Mouse (Mus musculus) layer of hippocampus, adult 8-10 months (tissue): ENCODE results near the gene Hoxb1. TPM values are rescaled to one million over a fixed set of nuclear protein-coding genes. Genes with fewer than 3 reads are reported as not detected.

Experiments used
- DNase-seq, 2 experiments: peaks; one replicate each; pipeline ENCODE4 v3.0.0; 2022; ENCODE audit warnings: low spot score in 2 of 2
- total RNA-seq, 4 experiments: library from RNA; stranded (reverse); gene quantifications; 2 replicates each; pipeline ENCODE4 v1.2.4; 2022

Hoxb1 gene
- total RNA-seq = not detected

DNA sequence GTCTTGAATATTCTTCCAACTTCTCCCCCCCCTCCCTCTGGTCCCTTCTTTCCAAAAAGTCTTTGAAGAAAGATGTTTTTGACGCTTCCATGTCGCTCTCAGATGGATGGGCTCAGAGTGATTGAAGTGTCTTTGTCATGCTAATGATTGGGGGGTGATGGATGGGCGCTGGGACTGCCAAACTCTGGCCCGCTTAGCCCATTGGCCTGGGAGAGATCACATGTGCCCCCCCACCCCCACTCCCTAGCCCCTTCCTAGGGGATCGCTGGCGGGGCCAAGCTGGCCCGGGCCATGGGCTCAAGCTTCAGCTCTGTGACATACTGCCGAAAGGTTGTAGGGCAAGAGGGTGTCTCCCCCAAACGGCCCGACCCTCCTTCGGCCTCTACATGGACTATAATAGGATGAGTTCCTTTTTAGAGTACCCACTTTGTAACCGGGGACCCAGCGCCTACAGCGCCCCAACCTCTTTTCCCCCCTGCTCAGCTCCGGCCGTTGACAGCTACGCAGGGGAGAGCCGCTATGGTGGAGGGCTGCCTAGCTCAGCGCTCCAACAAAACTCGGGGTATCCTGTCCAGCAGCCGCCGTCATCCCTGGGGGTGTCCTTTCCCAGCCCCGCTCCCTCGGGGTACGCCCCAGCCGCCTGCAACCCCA lies at the start of gene Hoxb1:
Hoxb1 (plus strand) TSS at position 312 of the 651 bp plus-strand sequence.
- DNase-seq = no peak

DNA sequence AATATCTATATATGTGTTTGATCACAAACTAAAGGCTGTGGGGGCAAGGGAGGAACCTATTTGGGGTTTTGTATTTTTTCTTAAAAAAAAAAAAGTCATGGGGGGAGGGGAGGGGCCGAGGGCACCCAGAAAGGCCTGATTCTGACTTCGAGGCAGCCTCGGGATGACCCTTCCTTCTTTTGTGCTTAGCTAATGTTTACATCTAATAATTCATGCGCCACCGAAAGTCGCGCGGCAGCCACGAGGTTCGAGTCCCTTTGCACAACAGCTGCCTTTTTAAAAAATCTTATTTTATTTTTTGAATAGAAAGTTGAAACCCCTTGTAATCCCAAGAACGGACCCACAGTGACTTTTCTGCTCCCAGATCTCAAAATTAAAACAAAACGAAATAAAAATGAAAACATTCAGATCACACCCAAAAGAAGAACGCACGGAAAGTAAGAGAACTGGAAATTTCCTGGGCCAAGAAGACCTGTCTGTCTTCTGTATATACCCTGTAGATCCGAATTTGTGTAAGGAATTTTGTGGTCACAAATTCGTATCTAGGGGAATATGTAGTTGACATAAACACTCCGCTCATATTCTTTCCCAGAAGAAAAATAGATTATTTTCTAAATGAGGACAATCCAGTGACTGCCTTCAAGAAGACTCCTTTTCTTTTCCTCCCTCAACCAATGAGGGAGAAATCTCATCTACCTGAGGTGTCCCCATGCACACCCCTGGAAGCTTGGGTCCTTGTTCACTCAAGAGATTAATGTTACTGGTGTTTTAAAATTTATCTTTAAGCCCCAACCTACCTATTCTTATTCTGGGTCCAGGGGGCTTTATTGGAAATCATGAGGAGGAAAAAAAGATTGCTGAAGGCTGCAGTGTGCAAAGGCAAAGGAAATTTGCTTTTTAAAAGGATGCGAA lies 48.6 kb upstream of the Hoxb1 start:
- no peak for DNase-seq

DNA sequence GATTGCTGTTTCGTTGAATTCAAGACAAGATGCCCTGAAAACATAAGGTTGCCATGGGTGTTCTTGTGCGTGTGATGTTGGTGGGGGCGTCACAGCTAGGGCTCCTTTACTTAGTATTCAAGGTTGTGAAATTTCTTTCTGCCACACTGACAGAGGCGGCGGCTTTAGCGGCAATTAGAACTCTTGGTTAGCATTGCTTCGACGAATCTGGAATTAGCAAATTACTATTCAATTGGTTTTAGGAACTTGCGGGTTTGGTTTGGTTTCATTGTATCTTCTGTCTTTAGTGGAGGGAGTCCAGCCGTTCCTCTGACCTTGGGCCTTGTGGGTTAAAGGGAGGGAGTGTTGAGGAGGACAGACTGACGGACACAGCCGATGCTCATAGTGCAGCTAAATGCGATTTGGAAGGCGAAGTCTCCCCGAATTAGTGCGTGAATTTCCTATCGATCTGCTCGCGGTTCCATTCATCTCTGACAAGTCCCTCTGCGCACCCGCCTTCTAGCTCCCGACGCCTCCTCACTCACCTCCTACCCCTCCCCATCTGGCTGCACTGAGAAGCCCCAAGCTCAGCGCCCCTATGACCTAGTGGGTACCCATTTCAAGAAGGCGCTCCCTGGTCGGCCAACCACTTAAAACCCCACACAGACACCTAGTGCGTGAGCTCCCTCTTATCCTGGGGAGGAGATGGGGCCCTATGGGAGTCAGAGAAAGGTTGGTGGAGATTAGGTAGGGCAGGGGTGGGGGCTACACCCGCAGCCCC lies 47.8 kb upstream of the Hoxb1 start, which contains the start of gene Hoxb4:
Hoxb4 (plus strand) TSS at position 660 of the 760 bp plus-strand sequence.
- no peak for DNase-seq

DNA sequence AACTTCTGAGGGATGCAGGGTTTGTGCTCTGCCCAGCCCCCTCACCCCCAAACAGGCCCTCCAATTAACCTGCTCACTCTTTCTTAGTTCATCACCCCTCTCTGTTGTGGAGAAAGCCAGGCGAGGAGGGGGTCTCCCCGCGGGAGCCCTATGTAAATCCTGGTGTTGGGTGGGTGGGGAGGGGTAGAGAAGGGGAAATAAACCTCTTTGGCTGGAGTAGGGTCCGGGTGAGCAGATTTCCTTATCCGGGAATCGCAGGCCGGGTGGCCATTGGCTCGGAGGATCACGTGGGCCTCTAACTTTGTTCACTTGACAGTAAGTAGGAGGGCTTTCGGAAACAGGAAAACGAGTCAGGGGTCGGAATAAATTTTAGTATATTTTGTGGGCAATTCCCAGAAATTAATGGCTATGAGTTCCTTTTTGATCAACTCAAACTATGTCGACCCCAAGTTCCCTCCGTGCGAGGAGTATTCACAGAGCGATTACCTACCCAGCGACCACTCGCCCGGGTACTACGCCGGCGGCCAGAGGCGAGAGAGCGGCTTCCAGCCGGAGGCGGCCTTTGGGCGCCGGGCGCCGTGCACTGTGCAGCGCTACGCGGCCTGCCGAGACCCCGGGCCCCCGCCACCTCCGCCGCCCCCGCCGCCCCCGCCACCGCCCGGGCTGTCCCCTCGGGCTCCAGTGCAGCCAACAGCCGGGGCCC lies 47.0 kb upstream of the Hoxb1 start:
- no peak for DNase-seq

DNA sequence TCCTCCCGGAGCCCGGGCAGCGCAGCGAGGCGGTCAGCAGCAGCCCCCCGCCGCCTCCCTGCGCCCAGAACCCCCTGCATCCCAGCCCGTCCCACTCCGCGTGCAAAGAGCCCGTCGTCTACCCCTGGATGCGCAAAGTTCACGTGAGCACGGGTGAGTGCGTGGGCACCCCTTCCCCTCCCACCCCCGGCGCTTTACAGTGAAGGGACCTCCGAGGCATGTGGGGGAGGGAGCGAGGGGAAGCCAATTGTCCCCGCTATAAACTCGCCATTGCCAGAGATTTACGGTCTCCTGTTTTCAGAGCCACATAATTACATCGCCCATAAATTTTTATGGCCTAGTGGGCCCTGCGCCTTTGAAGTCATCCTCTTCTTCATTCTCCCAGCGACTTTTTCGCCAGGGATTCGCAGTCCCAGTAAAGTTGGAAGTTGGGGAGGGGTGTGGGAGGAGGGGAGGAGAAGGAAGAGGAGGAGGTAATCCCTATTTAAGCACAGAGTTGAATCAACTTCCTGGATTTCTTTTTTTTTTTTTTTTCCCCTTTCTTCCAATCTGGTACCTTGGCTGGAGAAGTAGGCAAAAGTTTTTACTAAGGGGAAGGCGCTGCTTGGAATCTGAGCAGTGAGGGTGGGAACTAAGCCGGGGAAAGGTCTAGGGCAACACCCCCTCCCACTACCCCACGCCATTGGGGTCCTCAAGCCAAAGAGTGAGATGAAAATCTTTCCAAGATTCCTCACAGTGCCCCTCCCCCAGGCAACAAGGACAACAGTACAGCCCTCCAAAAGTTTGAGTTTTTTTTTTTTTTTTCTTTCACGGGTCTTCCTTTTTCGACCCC lies 46.3 kb upstream of the Hoxb1 start:
- no peak for DNase-seq

DNA sequence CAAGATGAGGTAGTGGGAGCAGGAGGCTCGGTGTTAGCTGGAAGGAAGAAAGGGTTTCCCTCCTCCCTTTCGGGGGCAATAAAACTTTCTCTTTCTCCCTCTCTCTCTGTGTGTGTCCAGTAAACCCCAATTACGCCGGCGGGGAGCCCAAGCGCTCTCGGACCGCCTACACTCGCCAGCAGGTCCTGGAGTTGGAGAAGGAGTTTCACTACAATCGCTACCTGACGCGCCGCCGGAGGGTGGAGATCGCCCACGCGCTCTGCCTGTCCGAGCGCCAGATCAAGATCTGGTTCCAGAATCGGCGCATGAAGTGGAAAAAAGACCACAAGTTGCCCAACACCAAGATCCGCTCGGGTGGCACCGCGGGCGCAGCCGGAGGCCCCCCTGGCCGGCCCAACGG lies 45.6 kb upstream of the Hoxb1 start:
- DNase-seq = no peak

DNA sequence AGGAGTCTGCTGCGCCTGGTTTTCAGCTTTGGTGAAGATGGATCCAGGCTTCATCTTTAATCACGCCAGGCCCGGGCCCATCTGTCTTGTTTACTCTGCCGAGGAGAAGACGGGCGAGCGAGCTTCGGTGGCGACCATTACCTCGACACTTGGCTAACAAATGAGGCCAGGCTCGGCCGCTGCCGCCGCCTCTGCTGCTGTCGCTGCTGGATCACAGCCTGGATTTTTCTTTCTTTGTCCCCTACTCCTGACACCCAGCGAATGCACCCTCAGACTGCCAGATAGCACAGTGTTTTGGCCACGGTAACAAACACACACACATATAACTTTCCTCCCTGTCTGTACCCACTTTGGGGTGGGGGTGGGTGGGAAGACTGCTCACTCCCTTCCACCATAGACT lies 44.9 kb upstream of the Hoxb1 start:
- DNase-seq = no peak

DNA sequence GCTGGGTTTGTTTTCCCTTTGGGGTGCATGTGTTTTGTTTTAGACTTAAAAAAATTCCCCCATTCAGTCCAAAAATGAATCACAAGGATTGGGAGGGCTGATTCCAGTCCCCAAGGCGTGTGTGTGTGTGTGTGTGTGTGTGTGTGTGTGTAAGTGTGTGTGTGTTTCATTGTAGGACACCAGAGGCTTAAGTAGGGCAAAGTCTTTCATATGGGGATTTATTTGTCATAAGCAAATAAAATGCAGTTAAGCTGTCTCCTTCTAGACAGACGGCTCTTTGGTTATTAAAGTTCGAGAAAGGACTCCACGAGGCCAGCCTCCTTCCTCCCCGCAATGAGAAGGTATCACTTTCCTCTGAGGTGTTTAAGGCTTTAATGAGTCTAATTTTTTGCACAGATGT lies 43.7 kb upstream of the Hoxb1 start:
- DNase-seq = no peak

DNA sequence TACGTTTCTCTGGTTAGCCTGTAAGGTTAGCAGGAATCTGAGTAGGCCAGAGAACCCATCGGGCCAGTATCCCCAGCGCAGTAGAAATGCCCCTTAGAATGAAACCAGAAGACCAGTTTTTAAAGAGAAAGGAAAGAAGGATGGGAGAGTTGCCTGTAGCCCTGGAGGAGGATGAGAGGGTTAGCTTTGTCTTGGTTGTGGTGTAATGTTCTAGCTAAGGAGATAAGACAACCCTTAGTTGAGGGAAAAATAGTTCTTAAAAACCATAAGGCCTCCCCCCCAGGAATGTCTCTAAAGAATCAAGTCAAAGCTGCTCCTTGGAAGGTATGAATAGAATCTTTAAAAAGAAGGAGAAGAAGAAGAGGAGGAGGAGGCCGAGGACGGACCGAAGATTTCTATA lies 42.8 kb upstream of the Hoxb1 start:
- no peak for DNase-seq

DNA sequence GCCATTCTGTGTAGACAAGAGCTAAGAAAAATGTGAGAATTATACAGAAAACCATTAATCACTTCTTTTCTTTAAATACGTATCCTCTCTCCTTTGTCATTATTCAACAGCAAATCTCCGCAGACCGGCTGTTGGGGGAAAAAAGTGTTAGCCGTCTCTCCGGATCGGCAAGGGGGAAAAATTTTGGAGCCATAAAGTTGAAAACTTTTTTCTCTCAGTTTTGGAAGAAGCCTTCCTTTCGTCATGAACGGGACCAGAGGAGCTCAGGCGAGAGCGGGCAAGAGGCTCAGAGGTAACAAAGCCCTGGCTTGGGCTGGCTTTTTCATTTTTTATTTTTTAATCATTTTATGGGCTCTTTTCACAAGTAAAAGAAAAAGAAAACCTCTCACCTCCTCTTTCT lies 42.4 kb upstream of the Hoxb1 start, which contains the start of gene Hoxb3:
Hoxb3 (plus strand) TSS at position 173 of the 400 bp plus-strand sequence.
- DNase-seq = no peak

DNA sequence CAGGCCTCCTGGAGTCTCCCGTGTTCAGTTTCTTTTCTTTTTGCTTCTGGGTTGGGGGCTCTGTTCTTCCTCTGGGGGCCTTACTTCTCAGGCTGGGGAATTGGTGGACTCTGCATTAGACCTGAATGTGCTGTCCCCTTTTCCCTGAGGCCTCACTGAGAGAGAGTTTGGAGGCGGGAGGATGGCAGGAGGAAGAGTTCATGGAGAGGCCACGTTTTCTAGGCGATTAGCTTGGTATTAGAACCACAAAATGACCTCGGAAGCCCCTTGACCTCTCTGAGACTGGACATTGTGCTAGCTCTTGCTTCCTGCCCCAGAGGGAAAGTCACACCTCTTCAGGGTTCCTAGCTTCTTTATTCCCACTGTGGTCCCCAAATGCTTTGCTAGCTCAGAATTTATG lies 41.4 kb upstream of the Hoxb1 start:
- DNase-seq = no peak

DNA sequence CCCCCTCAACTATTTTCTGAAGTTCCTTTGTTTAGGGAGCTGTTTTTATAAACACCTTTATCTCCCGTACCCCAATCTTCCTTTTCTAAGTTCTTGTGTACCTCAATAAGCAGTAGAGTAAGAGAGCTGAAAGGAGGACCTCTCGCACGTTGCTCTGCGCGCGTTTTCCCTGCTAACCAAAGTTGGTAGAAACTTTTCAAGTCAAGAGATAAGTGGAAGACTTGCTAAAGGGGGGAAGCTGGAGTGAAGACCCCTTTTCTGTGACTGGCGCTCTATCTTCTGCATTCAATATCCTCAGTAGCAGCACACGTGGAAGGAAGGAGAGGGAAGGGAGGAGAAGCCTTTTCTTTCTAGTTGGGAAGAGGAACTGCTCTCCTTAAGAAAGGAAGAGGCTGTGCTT lies 40.6 kb upstream of the Hoxb1 start:
- no peak for DNase-seq

DNA sequence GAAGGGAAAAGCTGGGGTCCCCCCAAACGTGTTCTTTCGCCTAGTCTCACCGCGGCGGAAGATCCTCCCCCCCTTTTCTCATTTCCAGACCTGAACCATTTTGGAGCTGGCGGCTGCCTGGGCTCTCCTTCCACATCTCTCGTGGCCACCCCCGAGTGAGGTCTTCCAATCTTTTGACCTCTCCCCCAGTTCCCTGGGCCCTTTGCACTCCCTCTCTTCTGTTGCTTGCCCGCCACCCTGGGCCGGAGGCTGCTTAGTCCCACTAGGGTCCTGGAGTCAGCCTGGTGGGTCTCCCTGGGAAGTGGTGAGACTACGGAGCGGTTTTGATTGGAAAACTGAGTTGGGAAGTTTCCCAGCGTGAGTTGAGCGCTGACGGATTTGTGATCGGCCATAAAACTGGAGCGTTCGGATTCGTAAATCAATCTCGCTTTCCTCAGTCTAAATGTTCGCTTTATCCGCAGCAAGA lies 39.8 kb upstream of the Hoxb1 start:
- DNase-seq = no peak

DNA sequence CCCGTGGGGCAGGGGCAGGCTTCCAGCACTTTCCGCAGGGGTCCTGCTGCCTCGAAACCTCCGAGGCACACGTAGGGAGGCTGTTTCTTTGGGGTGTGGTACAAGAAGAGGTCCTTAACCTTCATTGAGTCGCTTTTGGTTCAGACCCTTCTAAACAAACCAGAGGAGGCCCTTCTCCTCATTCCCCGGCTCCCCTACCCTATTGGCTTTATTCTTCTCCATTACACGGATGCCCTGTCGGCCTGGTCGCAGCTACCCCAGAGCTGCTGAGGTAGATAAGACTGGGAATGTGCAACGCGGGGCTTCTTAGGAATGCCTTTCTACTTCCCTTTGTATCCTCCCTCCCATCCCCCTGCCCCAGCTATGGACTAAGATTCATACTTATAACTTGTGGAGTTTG lies 38.8 kb upstream of the Hoxb1 start:
- no peak for DNase-seq

DNA sequence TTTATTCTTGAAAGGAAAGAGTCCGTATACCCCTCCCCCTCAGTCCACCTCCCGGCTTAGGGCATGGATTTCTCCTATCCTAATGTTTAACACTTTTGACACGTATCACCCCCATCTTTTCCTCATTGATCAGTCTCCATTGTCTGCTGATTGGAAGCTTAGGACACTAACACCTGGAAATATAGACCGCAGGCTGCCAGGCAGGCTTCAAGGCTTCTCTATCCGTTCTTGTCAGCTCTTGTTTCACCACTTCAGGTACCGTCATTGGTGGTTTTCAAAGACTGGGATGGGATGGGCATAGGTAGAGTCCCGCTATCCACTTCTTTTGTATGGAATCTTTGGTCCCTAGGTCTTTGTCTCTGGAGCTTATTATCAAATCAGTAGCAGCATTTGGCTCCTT lies 38.4 kb upstream of the Hoxb1 start:
- no peak for DNase-seq

DNA sequence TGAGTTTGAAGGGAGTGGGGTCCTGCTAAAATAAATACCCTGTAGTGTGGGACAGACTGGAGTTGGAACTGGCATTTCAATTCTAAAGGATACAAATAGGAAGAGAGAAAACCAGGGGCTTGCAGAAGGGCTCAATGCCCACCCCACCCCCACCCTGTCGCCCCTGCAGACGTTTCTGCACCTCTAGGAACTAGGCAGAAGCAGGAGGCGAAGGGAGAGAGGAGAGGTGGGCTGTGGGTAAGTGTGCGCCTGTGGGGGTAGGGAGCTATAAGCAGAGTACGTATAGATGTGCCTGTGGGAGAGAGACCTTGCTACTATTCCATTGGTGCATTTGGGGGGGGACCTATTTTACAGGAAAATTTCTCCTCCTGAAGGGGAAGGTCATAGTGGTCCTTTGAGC lies 37.8 kb upstream of the Hoxb1 start:
- no peak for DNase-seq

DNA sequence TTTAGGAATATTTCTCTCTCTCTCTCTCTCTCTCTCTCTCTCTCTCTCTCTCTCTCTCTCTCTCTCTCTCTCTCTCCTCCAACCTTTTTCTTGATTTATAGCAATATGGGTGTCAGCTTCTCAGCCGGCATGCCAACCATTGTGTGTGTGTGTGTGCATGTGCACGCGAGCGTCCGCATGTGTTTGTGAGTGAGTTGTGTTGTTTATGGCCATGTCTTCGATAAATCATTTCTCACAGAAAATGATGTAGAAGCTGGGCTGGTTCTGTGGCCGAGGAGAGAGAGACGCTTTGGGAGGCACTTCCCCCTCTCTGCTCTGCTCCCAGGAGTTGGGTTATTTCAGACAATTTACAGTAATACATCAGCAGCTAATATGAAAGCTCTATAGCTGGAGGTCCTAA lies 36.9 kb upstream of the Hoxb1 start:
- DNase-seq = no peak

DNA sequence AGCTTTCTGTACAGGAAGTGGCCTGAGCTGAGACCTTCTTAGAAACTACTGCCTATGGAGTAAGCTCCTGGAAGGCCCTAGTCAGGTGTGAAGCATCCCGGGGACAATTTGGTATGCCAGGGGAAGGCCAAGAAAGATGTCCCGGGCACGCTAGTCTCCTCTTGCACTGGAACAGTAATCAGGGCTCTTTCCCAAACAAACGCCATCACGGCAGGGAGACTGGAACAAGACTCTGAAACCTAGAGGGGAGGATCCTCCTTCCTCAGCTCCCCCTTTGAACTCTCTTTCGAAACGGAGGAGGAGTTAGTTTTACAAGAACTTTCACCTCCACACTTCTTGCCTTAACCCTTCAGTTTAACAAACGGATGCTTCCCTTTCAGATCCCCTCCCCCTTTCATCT lies 33.4 kb upstream of the Hoxb1 start:
- DNase-seq = no peak

DNA sequence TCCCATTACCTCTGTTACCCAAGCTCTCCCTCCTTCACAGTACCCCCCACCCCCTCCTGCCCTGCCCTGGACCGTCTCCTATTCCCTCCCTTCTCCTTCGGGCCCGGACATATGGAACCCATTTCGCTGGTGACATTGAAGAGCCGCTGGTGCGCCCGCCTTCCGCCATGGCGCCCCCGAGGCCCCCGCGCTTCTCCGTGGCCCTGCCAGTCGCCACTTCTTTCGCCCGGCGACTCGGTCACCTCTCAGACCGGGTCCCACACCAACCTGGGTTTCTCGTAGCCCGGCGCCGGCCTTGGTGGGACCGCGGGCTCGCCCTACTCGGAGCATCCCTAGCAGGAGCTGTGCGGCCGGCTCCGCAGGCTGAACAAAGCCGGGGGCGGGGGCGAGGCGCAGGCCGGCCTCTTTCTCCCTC lies 32.9 kb upstream of the Hoxb1 start:
- DNase-seq = no peak

DNA sequence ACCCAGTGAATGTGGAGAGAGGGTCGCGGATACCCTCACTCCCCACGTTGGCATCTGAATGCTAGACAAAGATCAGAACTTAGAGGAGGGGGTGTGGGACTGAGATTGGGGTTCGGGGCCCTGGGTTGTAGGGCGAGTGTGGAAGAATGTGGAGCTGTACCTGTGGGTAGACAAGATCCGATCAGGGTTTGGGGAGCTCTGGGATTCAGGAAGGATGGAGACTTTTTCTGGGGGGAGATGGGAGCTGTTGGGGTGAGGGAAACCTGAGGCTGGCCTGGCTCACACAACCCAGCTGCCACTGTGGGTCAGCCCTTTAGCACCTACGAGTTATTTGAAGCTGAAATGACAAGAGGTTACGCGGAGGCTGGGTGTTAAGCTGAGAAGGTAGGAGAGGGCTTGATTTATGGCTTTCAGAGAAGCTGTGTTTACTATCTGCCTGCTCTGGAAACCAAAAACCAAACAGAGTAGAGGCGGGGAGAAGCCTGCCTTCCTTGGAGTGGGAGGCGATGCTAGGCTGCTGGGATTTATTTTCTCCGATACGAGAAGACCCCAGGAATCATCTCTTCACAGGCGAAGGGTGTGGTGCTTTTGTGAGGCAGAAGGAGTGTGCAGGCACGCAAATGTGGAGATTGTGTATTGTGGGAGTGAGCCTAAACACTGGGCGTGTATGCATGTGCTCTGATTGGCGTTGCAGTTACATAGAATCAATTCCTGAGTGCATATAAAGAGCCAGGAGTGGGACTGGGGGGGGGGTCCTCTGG lies 32.1 kb upstream of the Hoxb1 start:
- DNase-seq = no peak
